Mouse (Mus musculus) midbrain, postnatal 0 days (tissue): ENCODE results near the gene Tln1. TPM values are rescaled to one million over a fixed set of nuclear protein-coding genes. Genes with fewer than 3 reads are reported as not detected.

Experiments
- ATAC-seq: fragments of 200-750 bp; cut with Nextera tagmentation; 2 replicates; pipeline ENCODE4 v1.8.0; 2017; ENCODE audit warnings: moderate number of reproducible peaks, mild to moderate bottlenecking, moderate TSS enrichment, moderate library complexity; ENCODE audit not compliant: low FRiP score
- DNase-seq: peaks from one replicate; pipeline ENCODE4 v3.0.0-alpha.2; 2015; ENCODE audit warnings: low spot score
- H3K27ac ChIP-seq: fragments of 300-500 bp; sonication (generic); 2 replicates; pipeline ENCODE4 v1.5.1; 2014; ENCODE audit warnings: low read depth, mild to moderate bottlenecking, low read length, mixed read lengths
- H3K27me3 ChIP-seq: fragments of 300-500 bp; sonication (generic); 2 replicates; pipeline ENCODE4 v1.6.1; 2014; ENCODE audit warnings: low read length, control low read depth, mixed read lengths; ENCODE audit not compliant: insufficient read depth
- H3K36me3 ChIP-seq: fragments of 300-500 bp; sonication (generic); 2 replicates; pipeline ENCODE4 v1.6.1; 2014; ENCODE audit warnings: low read length, control low read depth, mixed read lengths; ENCODE audit not compliant: insufficient read depth
- H3K4me1 ChIP-seq: fragments of 300-500 bp; sonication (generic); 2 replicates; pipeline ENCODE4 v1.6.1; 2014; ENCODE audit warnings: mild to moderate bottlenecking, control low read depth, antibody characterized with exemption, low read length, mixed read lengths; ENCODE audit not compliant: insufficient read depth
- H3K4me2 ChIP-seq: fragments of 300-500 bp; sonication (generic); 2 replicates; pipeline ENCODE4 v1.6.1; 2014; ENCODE audit warnings: low read depth, mild to moderate bottlenecking, low read length, mixed read lengths; ENCODE audit not compliant: poor library complexity, severe bottlenecking
- H3K4me3 ChIP-seq: fragments of 300-500 bp; sonication (generic); 2 replicates; pipeline ENCODE4 v1.5.1; 2014; ENCODE audit warnings: low read depth, mild to moderate bottlenecking, low read length, moderate library complexity
- H3K9ac ChIP-seq: fragments of 300-500 bp; sonication (generic); replicated peaks from 2 replicates; pipeline ENCODE4 v1.6.1; 2014; ENCODE audit warnings: mild to moderate bottlenecking, low read length, moderate library complexity, mixed read lengths; ENCODE audit not compliant: poor library complexity, severe bottlenecking
- H3K9me3 ChIP-seq: fragments of 300-500 bp; sonication (generic); 2 replicates; pipeline ENCODE4 v1.6.1; 2016; ENCODE audit warnings: low read length, control low read depth
- CTCF ChIP-seq: IDR thresholded peaks from 2 replicates; pipeline ENCODE4 v1.5.1; 2016; ENCODE audit warnings: antibody characterized with exemption, mild to moderate bottlenecking
- WGBS: fragments of 180-500 bp; shearing (Covaris S2); extraction: QIAGEN DNeasy Blood & Tissue Kit; methylation state at CpG from one replicate; pipeline ENCODE4 v1.1.7; 2014; 5-methylcytosine and 5-hydroxymethylcytosine counted together
- polyA plus RNA-seq: library from polyadenylated mRNA; unstranded; fragments of >200 nt; fragmentation: Nextera tagmentation; extraction: Ambion mirVana; gene quantifications from 2 replicates; pipeline ENCODE4 v1.2.1, GENCODE M21; 2015
- total RNA-seq: library from RNA; depleted of rRNA; stranded (reverse); fragments of >200 nt; gene quantifications from 2 replicates; pipeline ENCODE4 v1.2.3, GENCODE M21; 2014

Tln1 gene
- total and polyA plus RNA-seq, 2 experiments from 2014 or later = 44.4 to 75.7 TPM

- WGBS = 38% methylated on average over 9 of the region's 9 CpGs
- Histone ChIP-seq H3K36me3 (no peaks in the 10 kb centered on the region), H3K9ac (no peak overlapping the region), H3K4me3 (peak overlapping the region; percentile 22; the same call in 1 of the 2 replicates), H3K9me3 (no peaks in the 10 kb centered on the region), H3K27me3 (peaks cover 17% of the 10 kb centered on the region), H3K4me2 (peak overlapping the region; percentile 49; the same call in 1 of the 2 replicates), H3K4me1 (no peaks in the 10 kb centered on the region; the same call in 1 of the 2 replicates), H3K27ac (no peak overlapping the region)
- ATAC-seq = no peak
- DNase-seq = no peak
- no peak for TF ChIP-seq CTCF
Observed at GRCm38 (mm10) chr4:43509109-43509508, 53.4 kb downstream of the Tln1 start.

GRCm38 (mm10) chr4:43508666-43508997 lies 53.9 kb downstream of the Tln1 start:
- no peak overlapping the region for H3K9ac ChIP-seq
- no peak for ATAC-seq
- peak overlapping the region; percentile 49 for H3K4me2 ChIP-seq

GRCm38 (mm10) chr4:43507938-43508665 lies 54.4 kb downstream of the Tln1 start:
- DNase-seq = no peak
- Histone ChIP-seq H3K9me3 (no peaks in the 10 kb centered on the region), H3K36me3 (no peaks in the 10 kb centered on the region), H3K4me2 (peak overlapping the region; percentile 49), H3K27ac (no peak overlapping the region), H3K9ac (no peak overlapping the region), H3K4me1 (no peaks in the 10 kb centered on the region; the same call in 1 of the 2 replicates), H3K27me3 (peaks cover 17% of the 10 kb centered on the region), H3K4me3 (peak overlapping the region; percentile 22)
- 16% methylated on average over 22 of the region's 22 CpGs for WGBS
- no peak for TF ChIP-seq CTCF
- ATAC-seq = no peak

More at GRCm38 (mm10) chr4:43508666-43508997, 53.9 kb downstream of the Tln1 start:
- WGBS = 10% methylated on average over 13 of the region's 13 CpGs
- no peak for TF ChIP-seq CTCF
- DNase-seq = no peak
- H3K27ac ChIP-seq = no peak overlapping the region
- no peaks in the 10 kb centered on the region; the same call in 1 of the 2 replicates for H3K4me1 ChIP-seq
- peak overlapping the region; percentile 22 for H3K4me3 ChIP-seq
- H3K9me3 ChIP-seq = no peaks in the 10 kb centered on the region
- no peaks in the 10 kb centered on the region for H3K36me3 ChIP-seq
- peaks cover 17% of the 10 kb centered on the region for H3K27me3 ChIP-seq

- no peak for TF ChIP-seq CTCF
- Histone ChIP-seq H3K27ac (no peak within 1 kb of the TSS), H3K9ac (no peak within 1 kb of the TSS), H3K4me1 (no peaks in the 10 kb centered on the region; the same call in 1 of the 2 replicates), H3K36me3 (no peaks in the 10 kb centered on the region), H3K4me2 (peak within 1 kb of the TSS; percentile 49; the same call in 1 of the 2 replicates), H3K4me3 (no peak within 1 kb of the TSS), H3K9me3 (no peaks in the 10 kb centered on the region), H3K27me3 (peaks cover 17% of the 10 kb centered on the region)
- WGBS = 50% methylated on average over 9 of the region's 9 CpGs
- DNase-seq (no peak), ATAC-seq (no peak)
Observed at GRCm38 (mm10) chr4:43506536-43507185, 55.8 kb downstream of the Tln1 start, which contains the start of gene Car9. Car9 (plus strand) TSS chr4:43506966.

- H3K4me2 ChIP-seq = no peak overlapping the region
- no peaks in the 10 kb centered on the region; the same call in 1 of the 2 replicates for H3K4me1 ChIP-seq
- no peak for TF ChIP-seq CTCF
- WGBS = 60% methylated on average over 8 of the region's 8 CpGs
- no peaks in the 10 kb centered on the region for H3K36me3 ChIP-seq
- ATAC-seq (no peak), DNase-seq (no peak)
- H3K4me3 ChIP-seq = no peak overlapping the region
- H3K9me3 ChIP-seq = no peaks in the 10 kb centered on the region
- H3K27me3 ChIP-seq = peaks cover 17% of the 10 kb centered on the region
- H3K27ac ChIP-seq = no peak overlapping the region
- H3K9ac ChIP-seq = no peak overlapping the region
Observed at GRCm38 (mm10) chr4:43506074-43506473, 56.4 kb downstream of the Tln1 start.

GRCm38 (mm10) chr4:43504269-43504668 lies 58.2 kb downstream of the Tln1 start:
- ATAC-seq (no peak), DNase-seq (no peak)
- no peaks in the 10 kb centered on the region for H3K36me3 ChIP-seq
- no peak overlapping the region for H3K27ac ChIP-seq
- WGBS = 87% methylated on average over 4 of the region's 4 CpGs
- H3K9me3 ChIP-seq = no peaks in the 10 kb centered on the region
- H3K27me3 ChIP-seq = peaks cover 14% of the 10 kb centered on the region
- H3K4me3 ChIP-seq = no peak overlapping the region
- H3K4me2 ChIP-seq = no peak overlapping the region
- no peak for TF ChIP-seq CTCF
- H3K9ac ChIP-seq = no peak overlapping the region
- H3K4me1 ChIP-seq = no peaks in the 10 kb centered on the region; the same call in 1 of the 2 replicates
